Mouse (Mus musculus) bone marrow, adult 2 months (tissue): ENCODE data around the gene Pon1. TPM values are rescaled to one million over a fixed set of nuclear protein-coding genes. Genes with fewer than 3 reads are reported as not detected.

Source experiments
- H3K27ac ChIP-seq: fragments of 200-500 bp; 2 replicates; pipeline ENCODE4 v1.5.1; 2012; ENCODE audit warnings: low read depth, mild to moderate bottlenecking, control low read depth, inconsistent platforms, low read length; ENCODE audit not compliant: control insufficient read depth, poor library complexity, insufficient read depth
- H3K4me1 ChIP-seq: fragments of 200-500 bp; 2 replicates; pipeline ENCODE4 v1.6.1; 2011; ENCODE audit warnings: low read length; ENCODE audit not compliant: control insufficient read depth, insufficient read depth
- H3K4me3 ChIP-seq: fragments of 200-500 bp; replicated peaks from 2 replicates; pipeline ENCODE3; 2011; ENCODE audit warnings: mild to moderate bottlenecking, low read depth, low read length, control low read depth; ENCODE audit not compliant: control insufficient read depth
- CTCF ChIP-seq: fragments of 200-500 bp; IDR thresholded peaks from 2 replicates; pipeline ENCODE4 v1.5.1; 2011; ENCODE audit warnings: low read length, control low read depth; ENCODE audit not compliant: control insufficient read depth, insufficient read depth
- POLR2A ChIP-seq: fragments of 200-500 bp; IDR thresholded peaks from 2 replicates; pipeline ENCODE4 v1.6.1; 2011; ENCODE audit warnings: low read depth, mild to moderate bottlenecking, control low read depth, low read length, borderline replicate concordance; ENCODE audit not compliant: control insufficient read depth
- WGBS: fragments of 180-500 bp; shearing (Covaris S2); methylation state at CpG from one replicate; pipeline ENCODE4 v1.1.7; 2018; 5-methylcytosine and 5-hydroxymethylcytosine counted together
- polyA plus RNA-seq: library from polyadenylated mRNA; stranded (reverse); fragments of >200 nt; gene quantifications from 2 replicates; pipeline ENCODE4 v1.2.4, GENCODE M21; 2011; ENCODE audit warnings: low replicate concordance; ENCODE audit not compliant: missing spikeins, insufficient read depth, insufficient read length

Pon1 gene
- polyA plus RNA-seq, 1 experiment = 3.3 TPM

DNA sequence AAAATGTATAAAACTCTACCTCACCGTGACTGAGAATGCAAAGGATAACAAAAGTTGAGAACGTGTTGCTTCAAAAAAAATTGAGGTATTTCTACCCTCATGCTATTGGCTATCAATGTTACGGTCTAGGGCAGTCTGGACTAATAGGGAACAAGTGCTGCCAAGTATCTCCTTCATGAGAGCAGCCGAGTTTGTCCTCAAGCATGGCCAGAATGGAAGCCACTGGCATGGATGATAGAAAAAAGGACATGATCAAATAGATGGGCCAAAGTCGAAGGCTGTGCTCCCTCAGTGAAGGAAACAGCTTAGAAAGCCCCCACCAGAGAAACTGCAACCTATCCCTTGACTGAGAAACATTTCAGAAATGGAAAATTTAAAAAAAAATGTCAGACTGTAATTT lies 5.7 kb downstream of the Pon1 start:
- Histone ChIP-seq H3K4me3 (no peak overlapping the region), H3K4me1 (no peaks in the 10 kb centered on the region), H3K27ac (no peak overlapping the region)
- TF ChIP-seq POLR2A (no peak), CTCF (no peak)
- 81% methylated on average over 5 of the region's 5 CpGs for WGBS

DNA sequence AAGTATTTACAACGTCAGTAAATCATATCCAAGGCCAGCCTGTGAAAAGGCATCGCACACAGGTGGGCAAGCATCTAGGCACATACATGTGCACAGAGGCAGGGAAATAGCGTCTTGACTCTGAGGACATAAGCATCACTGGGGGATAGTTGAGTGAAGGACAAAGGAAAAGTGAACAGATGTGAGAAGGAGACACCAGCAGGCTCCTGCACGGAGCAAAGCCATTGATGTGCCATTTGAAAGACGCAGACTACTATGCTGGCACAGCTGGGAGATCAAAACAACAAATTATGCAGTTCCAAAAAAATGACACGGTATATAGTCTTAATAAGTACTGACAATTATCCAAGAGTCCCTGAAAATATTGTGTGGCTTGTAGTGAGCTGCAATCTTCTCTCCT lies 6.2 kb downstream of the Pon1 start:
- Histone ChIP-seq H3K4me3 (no peak overlapping the region), H3K27ac (no peak overlapping the region), H3K4me1 (no peaks in the 10 kb centered on the region)
- TF ChIP-seq CTCF (no peak), POLR2A (no peak)
- 87% methylated on average over 6 of the region's 6 CpGs for WGBS

DNA sequence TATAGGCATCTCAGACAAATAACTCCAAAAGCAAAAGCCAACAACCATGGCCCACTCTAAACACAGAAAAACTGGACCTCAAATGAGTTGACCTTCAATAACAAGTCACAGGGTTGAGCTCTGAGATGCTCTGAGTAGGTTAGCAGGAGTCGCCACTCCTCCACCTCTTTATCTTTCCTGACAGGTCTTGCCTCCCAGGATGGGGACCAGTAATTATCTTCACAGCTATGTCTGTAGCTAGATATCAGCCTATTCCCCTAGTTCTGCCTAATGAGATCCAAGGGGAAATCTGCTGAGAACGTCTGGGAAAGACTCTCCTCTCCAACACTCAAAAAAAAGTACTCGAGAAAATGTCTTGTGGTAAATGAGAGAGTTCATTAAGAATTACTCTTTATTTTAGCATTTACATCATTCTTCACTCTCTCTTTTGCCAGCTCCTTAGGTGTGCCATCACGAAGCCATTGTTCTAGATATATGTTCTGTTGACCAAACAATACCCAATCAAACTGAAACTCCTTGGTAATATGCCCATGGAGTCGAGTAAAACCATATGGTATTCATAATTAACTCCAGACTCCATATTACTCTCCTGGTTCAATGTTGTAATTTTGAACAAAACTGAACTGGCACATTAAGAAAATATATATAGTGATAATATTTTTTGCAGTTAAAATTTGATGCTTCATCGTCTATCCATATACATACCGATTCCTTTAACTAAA lies 7.4 kb downstream of the Pon1 start:
- 78% methylated on average over 7 of the region's 7 CpGs for WGBS
- H3K4me3 ChIP-seq = no peak overlapping the region
- TF ChIP-seq CTCF = no peak
- no peak for TF ChIP-seq POLR2A
- no peak overlapping the region for H3K27ac ChIP-seq
- H3K4me1 ChIP-seq = no peaks in the 10 kb centered on the region

GRCm38 (mm10) chr6:5180645-5181044 lies 13.1 kb downstream of the Pon1 start:
- no peak overlapping the region for H3K27ac ChIP-seq
- H3K4me1 ChIP-seq = no peaks in the 10 kb centered on the region
- WGBS = 77% methylated on average over 5 of the region's 5 CpGs
- TF ChIP-seq POLR2A (no peak), CTCF (no peak)
- no peak overlapping the region for H3K4me3 ChIP-seq

DNA sequence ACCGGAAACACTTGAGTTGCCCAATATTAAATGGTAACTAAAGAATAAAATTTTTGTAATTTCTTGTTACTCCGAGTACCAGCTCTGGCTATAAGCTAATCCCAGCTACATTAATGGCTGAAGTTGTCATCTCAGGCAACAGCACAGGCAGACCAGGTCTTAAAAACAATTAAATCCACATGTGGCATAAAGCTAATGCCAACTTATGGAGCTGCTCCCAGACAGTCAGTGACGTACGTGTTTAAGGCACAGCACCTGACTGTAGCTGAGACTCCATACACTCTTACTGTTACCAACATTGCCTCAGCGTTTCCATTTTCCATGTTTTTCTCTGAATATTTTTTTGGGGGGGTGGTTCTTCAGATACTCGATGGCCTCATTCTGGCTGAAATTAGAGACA lies 14.6 kb downstream of the Pon1 start:
- peaks cover 1% of the 10 kb centered on the region; the same call in 1 of the 2 replicates for H3K4me1 ChIP-seq
- 78% methylated on average over 6 of the region's 6 CpGs for WGBS
- TF ChIP-seq POLR2A (no peak), CTCF (no peak)
- no peak overlapping the region for H3K4me3 ChIP-seq
- no peak overlapping the region for H3K27ac ChIP-seq

GRCm38 (mm10) chr6:5177967-5178891 lies 15.5 kb downstream of the Pon1 start:
- H3K4me1 ChIP-seq = peaks cover 1% of the 10 kb centered on the region; the same call in 1 of the 2 replicates
- 76% methylated on average over 19 of the region's 19 CpGs for WGBS
- TF ChIP-seq CTCF = no peak
- TF ChIP-seq POLR2A = no peak
- H3K27ac ChIP-seq = no peak overlapping the region
- H3K4me3 ChIP-seq = no peak overlapping the region

DNA sequence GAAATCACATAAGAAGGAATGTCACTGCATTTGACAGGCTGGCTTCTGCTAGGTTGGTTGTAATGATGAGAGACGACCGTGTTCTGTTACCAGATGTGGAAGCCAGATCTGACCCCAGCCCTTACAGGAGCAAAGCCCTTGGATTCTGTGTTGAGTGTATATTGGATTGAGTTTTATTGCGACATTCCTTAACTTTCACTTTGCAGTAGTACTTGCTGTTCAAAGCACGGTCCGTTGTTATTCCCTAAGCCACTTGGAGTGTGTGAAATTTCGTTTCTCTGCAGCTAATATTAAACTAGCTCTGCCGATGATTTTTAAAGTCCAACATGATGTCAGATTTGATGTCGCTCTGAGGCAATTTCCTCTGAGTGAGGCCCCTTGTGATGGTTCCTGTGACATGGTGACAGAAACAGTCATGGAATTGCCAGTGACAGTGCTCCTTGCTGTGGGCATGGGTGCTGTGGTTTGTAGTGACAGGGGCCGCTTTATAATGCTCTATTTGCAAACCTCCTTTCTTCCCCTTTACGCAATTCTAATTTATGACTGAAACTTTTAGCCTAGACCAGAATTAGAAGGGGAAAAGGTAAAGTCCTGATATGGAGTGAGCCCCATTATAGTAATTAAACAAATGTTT lies 19.4 kb downstream of the Pon1 start:
- TF ChIP-seq POLR2A = no peak
- no peak for TF ChIP-seq CTCF
- H3K4me1 ChIP-seq = peaks cover 1% of the 10 kb centered on the region; the same call in 1 of the 2 replicates
- WGBS = 45% methylated on average over 10 of the region's 10 CpGs
- H3K27ac ChIP-seq = no peak overlapping the region
- H3K4me3 ChIP-seq = no peak overlapping the region

DNA sequence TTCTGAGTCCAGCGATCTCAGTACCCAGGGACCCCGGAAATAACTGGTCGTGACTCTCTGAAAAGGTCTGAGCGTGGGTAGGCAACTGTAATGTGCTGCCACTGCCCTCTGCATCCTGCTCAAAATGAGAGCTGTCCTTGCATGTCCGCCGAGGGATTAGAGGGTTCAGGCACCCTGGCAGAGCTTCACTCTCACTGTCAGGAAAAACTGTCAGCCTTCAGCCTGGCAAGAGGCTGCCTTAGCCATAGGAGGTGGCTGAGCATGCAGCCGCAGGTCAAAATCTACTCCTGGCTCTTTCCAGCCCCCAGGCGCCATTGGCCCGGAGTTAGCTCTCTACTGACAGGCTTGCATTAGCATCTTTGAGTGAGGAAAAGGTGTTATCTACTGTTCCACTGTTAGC lies 21.2 kb downstream of the Pon1 start:
- WGBS = 88% methylated on average over 9 of the region's 9 CpGs
- Histone ChIP-seq H3K4me3 (no peak overlapping the region), H3K4me1 (peaks cover 1% of the 10 kb centered on the region; the same call in 1 of the 2 replicates), H3K27ac (no peak overlapping the region)
- TF ChIP-seq CTCF = no peak
- no peak for TF ChIP-seq POLR2A
